In genomic region chr4:32170106-32170459, GRCm38 (mm10) we compare ENCODE assay signal across 16 mouse cellular contexts.
DNase-seq lines count a peak whose midpoint lies in the region; ATAC-seq and TF ChIP-seq lines count a peak whose summit lies in the region.
"Had no signal": no experiment of that assay in that cellular context is flagged by ENCODE, and none has a peak within 500 bp of the region (broad histone marks: within the 10 kb centered on the region; RNA-seq: fewer than 3 reads in every experiment).

No protein-coding gene starts in this region.

- no peak; the same call in 1 of the 2 replicates for ATAC-seq in heart, embryonic 14.5 days (ENCODE audit: insufficient number of reproducible peaks, insufficient read depth, low FRiP score, low read depth)
- ATAC-seq in liver, embryonic 15.5 days (ENCODE audit: insufficient read depth), result no peak
- ATAC-seq: midbrain, embryonic 16.5 days had no signal

- no peak for DNase-seq in heart, postnatal 36 days
- peak; percentile 70 for DNase-seq in 3T3-L1 (ENCODE audit: low read depth, low spot score)
- DNase-seq in cerebellum, postnatal 25 days, result no peak
- no peak for DNase-seq in urinary bladder, postnatal 10 days (ENCODE audit: low spot score)
- no peak for DNase-seq in layer of hippocampus, adult 18-20 months (ENCODE audit: low spot score in 2 of 2)
- DNase-seq: cerebellum, adult 9-10 months; heart, postnatal 4 days; kidney, postnatal 4 days; right cerebral cortex, postnatal 4 days had no signal

- no peak overlapping the region for H3K9ac ChIP-seq in heart, embryonic 14.5 days (ENCODE audit: low read length)
- H3K9ac ChIP-seq in liver, embryonic 15.5 days, result peak overlapping the region; percentile 51; the same call in 1 of the 2 replicates
- H3K9ac ChIP-seq: embryonic facial prominence, embryonic 15.5 days had no signal

- no peak for TF ChIP-seq CTCF in bone marrow, adult 2 months (IDR thresholded peaks at IDR 0.05; ENCODE audit: control insufficient read depth, insufficient read depth, low read length)

- intact Hi-C loops in heart, postnatal 36 days (cut with DNase I), result no loop called here

- no peaks in the 10 kb centered on the region for H3K36me3 ChIP-seq in heart, embryonic 14.5 days (ENCODE audit: control insufficient read depth, insufficient read depth, low read length)
- H3K36me3 ChIP-seq in liver, embryonic 15.5 days (replicated peaks), result no peaks in the 10 kb centered on the region
- H3K36me3 ChIP-seq: embryonic facial prominence, embryonic 15.5 days had no signal

- 0 out of 2 replicates have a peak, but pooled peaks cover 2% of the 10 kb centered on the region for H3K27me3 ChIP-seq in heart, embryonic 14.5 days (ENCODE audit: control insufficient read depth, insufficient read depth, low read length)
- H3K27me3 ChIP-seq in liver, embryonic 15.5 days, result no peaks in the 10 kb centered on the region
- H3K27me3 ChIP-seq: embryonic facial prominence, embryonic 15.5 days had no signal

- H3K4me2 ChIP-seq in heart, embryonic 14.5 days (ENCODE audit: low read length), result peak overlapping the region; percentile 34; the same call in 1 of the 2 replicates
- H3K4me2 ChIP-seq in liver, embryonic 15.5 days, result peak overlapping the region; percentile 81
- H3K4me2 ChIP-seq: embryonic facial prominence, embryonic 15.5 days had no signal

- peaks cover 14 to 20% of the 10 kb centered on the region in 2 experiments for H3K4me1 ChIP-seq in heart, embryonic 14.5 days (ENCODE audit: control insufficient read depth in 2 of 2, insufficient read depth in 2 of 2, low read length in 2 of 2)
- no peaks in the 10 kb centered on the region; the same call in 1 of the 2 replicates for H3K4me1 ChIP-seq in bone marrow, adult 2 months (ENCODE audit: control insufficient read depth, insufficient read depth, low read length)
- peaks cover 54% of the 10 kb centered on the region for H3K4me1 ChIP-seq in liver, embryonic 15.5 days (replicated peaks)

- no peak overlapping the region for H3K4me3 ChIP-seq in heart, embryonic 14.5 days (ENCODE audit: control insufficient read depth in 1 of 2, insufficient read depth in 1 of 2, low read depth in 1 of 2, low read length in 2 of 2)
- H3K4me3 ChIP-seq in bone marrow, adult 2 months (replicated peaks; ENCODE audit: control insufficient read depth, low read depth, low read length), result no peak overlapping the region
- peak overlapping the region; percentile 57 for H3K4me3 ChIP-seq in liver, embryonic 15.5 days (replicated peaks)
- H3K4me3 ChIP-seq: embryonic facial prominence, embryonic 15.5 days; left cerebral cortex, adult 2 months had no signal

- peak overlapping the region; percentile 36 to 55 for H3K27ac ChIP-seq in heart, embryonic 14.5 days (replicated peaks in 1 of 2; ENCODE audit: control insufficient read depth in 1 of 2, insufficient read depth in 1 of 2, low read depth in 2 of 2, low read length in 2 of 2)
- peak overlapping the region; percentile 68 for H3K27ac ChIP-seq in bone marrow, adult 2 months (ENCODE audit: control insufficient read depth, insufficient read depth, low read depth, low read length, poor library complexity)
- H3K27ac ChIP-seq in liver, embryonic 15.5 days (replicated peaks), result peak overlapping the region; percentile 88
- H3K27ac ChIP-seq: embryonic facial prominence, embryonic 15.5 days; left cerebral cortex, adult 2 months; macrophage had no signal

- 12% methylated on average over 4 of the region's 4 CpGs for WGBS in heart, embryonic 14.5 days
- WGBS in bone marrow, adult 2 months, result 15% methylated on average over 4 of the region's 4 CpGs
- WGBS in liver, embryonic 15.5 days (ENCODE audit: insufficient replicate concordance), result 9% methylated on average over 4 of the region's 4 CpGs

- no peaks in the 10 kb centered on the region for H3K9me3 ChIP-seq in heart, embryonic 14.5 days (ENCODE audit: control insufficient read depth, low read length)
- H3K9me3 ChIP-seq in liver, embryonic 15.5 days (replicated peaks), result no peaks in the 10 kb centered on the region
- H3K9me3 ChIP-seq: embryonic facial prominence, embryonic 15.5 days had no signal

- TF ChIP-seq POLR2A in bone marrow, adult 2 months (IDR thresholded peaks at IDR 0.05; ENCODE audit: borderline replicate concordance, control insufficient read depth, low read depth, low read length), result no peak
